Mouse (Mus musculus): ENCODE results near the gene Gm29564.
"Not testable (repeated sequence)": the region's sequence is repeated elsewhere in the genome, so short reads cannot be mapped to it uniquely, and the experiment has no call there.

Gene Gm29564

GRCm38 (mm10) chrY:78212693-78213092 is at the start of gene Gm29564:
TSS of gene Gm29564 (plus strand) at chrY:78212993.
- not testable (repeated sequence) for DNase-seq
